Mouse (Mus musculus) hindbrain, embryonic 16.5 days (tissue): ENCODE measurements at regions not wholly inside any gene's neighbourhood (a gene's known extent, or its start where the extent isn't known, plus 50 kb on each side); places are given as distances from the start of the nearest gene placed in this dataset.
"Not testable (repeated sequence)": the region's sequence is repeated elsewhere in the genome, so short reads cannot be mapped to it uniquely, and the experiment has no call there.

Experiments used
- ATAC-seq: fragments of 200-750 bp; cut with Nextera tagmentation; 2 replicates; pipeline ENCODE4 v1.8.0; 2017; ENCODE audit warnings: moderate TSS enrichment, moderate library complexity
- H3K27ac ChIP-seq: fragments of 300-500 bp; sonication (generic); 2 replicates; pipeline ENCODE4 v1.5.1; 2014; ENCODE audit warnings: low read depth, mild to moderate bottlenecking, control low read depth, low read length, moderate library complexity
- H3K27me3 ChIP-seq: fragments of 300-500 bp; sonication (generic); replicated peaks from 2 replicates; pipeline ENCODE4 v1.6.1; 2014; ENCODE audit warnings: low read length; ENCODE audit not compliant: control insufficient read depth, insufficient read depth
- H3K36me3 ChIP-seq: fragments of 300-500 bp; sonication (generic); 2 replicates; pipeline ENCODE4 v1.6.1; 2014; ENCODE audit warnings: mild to moderate bottlenecking, low read length, moderate library complexity, mixed read lengths; ENCODE audit not compliant: control insufficient read depth, insufficient read depth
- H3K4me1 ChIP-seq: fragments of 300-500 bp; sonication (generic); 2 replicates; pipeline ENCODE4 v1.6.1; 2014; ENCODE audit warnings: low read depth, low read length; ENCODE audit not compliant: control insufficient read depth, insufficient read depth
- H3K4me2 ChIP-seq: fragments of 300-500 bp; sonication (generic); 2 replicates; pipeline ENCODE4 v1.6.1; 2014; ENCODE audit warnings: mild to moderate bottlenecking, low read length, control low read depth, moderate library complexity
- H3K4me3 ChIP-seq: fragments of 300-500 bp; sonication (generic); 2 replicates; pipeline ENCODE4 v1.5.1; 2014; ENCODE audit warnings: mild to moderate bottlenecking, low read length, control low read depth, moderate library complexity
- H3K9ac ChIP-seq: fragments of 300-500 bp; sonication (generic); 2 replicates; pipeline ENCODE4 v1.6.1; 2014; ENCODE audit warnings: low read depth, mild to moderate bottlenecking, control low read depth, low read length, moderate library complexity
- H3K9me3 ChIP-seq: fragments of 300-500 bp; sonication (generic); 2 replicates; pipeline ENCODE4 v1.6.1; 2014; ENCODE audit warnings: mild to moderate bottlenecking, low read length, moderate library complexity; ENCODE audit not compliant: control insufficient read depth
- WGBS: fragments of 180-500 bp; shearing (Covaris S2); extraction: QIAGEN DNeasy Blood & Tissue Kit; methylation state at CpG from one replicate; pipeline ENCODE4 v1.1.7; 2014; 5-methylcytosine and 5-hydroxymethylcytosine counted together

DNA sequence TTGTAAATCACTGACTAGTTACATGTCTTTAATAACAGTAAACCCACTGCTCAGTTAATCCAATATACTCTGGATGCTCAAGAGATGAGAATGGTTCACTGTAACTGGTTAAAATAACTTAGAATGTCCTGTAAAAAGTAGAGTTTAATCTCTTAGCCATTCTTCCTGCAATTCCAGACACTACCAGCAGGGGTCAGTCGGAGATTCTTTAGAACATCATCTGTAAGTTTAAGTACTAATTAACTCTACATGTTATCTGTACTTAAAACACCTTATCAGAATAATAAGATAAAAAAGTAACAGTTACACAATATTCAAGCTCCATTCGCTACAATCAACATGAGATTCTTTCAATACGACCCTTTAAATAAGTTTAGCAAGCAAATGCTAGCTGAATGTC lies 58.7 kb upstream of the Olig3 start:
- H3K9me3 ChIP-seq, result no peaks in the 10 kb centered on the region
- WGBS, result 65% methylated on average over 3 of the region's 3 CpGs
- no peak overlapping the region for H3K9ac ChIP-seq
- H3K36me3 ChIP-seq, result no peaks in the 10 kb centered on the region
- ATAC-seq, result no peak
- no peak overlapping the region for H3K4me2 ChIP-seq
- H3K27me3 ChIP-seq, result no peaks in the 10 kb centered on the region
- no peak overlapping the region for H3K4me3 ChIP-seq
- no peaks in the 10 kb centered on the region for H3K4me1 ChIP-seq
- no peak overlapping the region for H3K27ac ChIP-seq

DNA sequence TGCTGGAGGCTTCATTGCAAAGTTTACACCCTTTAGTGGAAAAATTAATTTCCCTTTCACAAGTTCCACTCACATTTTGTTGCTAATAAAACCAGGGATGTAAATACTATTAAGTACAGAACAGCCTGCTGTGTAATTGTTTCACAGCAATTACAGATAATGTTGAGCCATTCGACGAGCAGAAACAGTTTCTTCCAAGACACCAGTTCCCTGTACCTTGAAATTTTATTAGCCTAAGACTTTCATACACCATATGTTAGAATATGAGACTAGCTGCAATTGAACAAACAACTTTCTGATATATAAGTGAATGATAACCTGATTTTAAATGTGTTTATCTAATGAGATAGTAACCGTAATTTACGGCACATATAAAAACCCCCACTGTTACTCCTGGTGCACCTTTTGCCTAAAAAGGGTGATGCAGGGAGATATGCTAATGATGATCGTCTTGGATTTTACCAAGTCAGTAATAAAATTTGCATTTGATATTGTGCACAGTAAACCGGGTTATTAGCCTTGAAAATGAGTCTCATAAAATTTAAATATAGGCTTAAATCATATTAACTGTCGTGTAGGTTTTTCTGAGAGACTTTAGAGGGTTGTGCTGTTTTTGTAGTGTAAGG lies 60.8 kb upstream of the Olig3 start:
- Histone ChIP-seq H3K27ac (no peak overlapping the region), H3K4me1 (no peaks in the 10 kb centered on the region), H3K27me3 (no peaks in the 10 kb centered on the region), H3K4me3 (no peak overlapping the region), H3K9me3 (no peaks in the 10 kb centered on the region), H3K9ac (no peak overlapping the region), H3K36me3 (no peaks in the 10 kb centered on the region), H3K4me2 (no peak overlapping the region)
- 70% methylated on average over 7 of the region's 7 CpGs for WGBS
- no peak for ATAC-seq

DNA sequence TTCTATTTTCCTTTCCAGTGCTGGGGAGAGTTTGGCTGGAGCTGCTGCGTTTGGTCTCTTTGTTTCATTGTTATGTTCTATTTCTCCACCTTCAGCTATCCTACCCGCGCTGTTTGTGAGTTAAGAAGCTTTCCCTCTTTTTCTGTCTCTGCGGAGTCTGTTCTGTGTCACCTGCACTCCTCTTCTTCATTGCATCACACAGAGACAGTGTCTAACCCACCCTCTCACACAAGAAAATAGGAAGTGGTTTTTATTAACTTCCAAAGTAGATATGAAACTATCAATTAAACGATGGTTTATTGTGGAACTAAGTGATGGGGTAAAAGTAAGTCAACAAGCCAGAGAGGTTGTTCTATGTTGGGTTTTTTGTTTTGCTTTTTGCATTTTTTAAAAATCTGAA lies 64.9 kb upstream of the Olig3 start:
- ATAC-seq, result no peak
- WGBS, result 75% methylated on average over 5 of the region's 5 CpGs
- H3K9ac ChIP-seq, result no peak overlapping the region
- no peaks in the 10 kb centered on the region for H3K36me3 ChIP-seq
- H3K9me3 ChIP-seq, result no peaks in the 10 kb centered on the region
- H3K4me2 ChIP-seq, result no peak overlapping the region
- no peaks in the 10 kb centered on the region for H3K4me1 ChIP-seq
- no peaks in the 10 kb centered on the region for H3K27me3 ChIP-seq
- H3K27ac ChIP-seq, result no peak overlapping the region
- H3K4me3 ChIP-seq, result no peak overlapping the region

DNA sequence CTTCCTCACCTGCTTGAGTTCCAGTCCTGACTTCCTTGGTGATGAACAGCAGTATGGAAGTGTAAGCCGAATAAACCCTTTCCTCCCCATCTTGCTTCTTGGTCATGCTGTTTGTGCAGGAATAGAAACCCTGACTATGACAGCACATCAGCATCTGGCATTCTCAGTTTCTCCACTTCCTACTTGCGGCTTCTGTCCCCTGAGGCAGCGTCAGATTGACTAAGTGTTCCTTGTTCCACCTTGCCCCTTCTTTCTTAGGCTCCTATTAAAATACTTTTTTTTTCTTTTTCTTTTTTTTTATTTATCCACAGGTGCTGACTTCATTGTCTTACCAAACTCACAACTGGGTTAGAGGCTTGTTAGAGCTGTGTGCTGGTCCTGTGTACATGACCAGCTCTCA lies 65.3 kb upstream of the Olig3 start:
- not testable (repeated sequence) for H3K4me3 ChIP-seq, H3K9me3 ChIP-seq, H3K4me1 ChIP-seq, ATAC-seq, H3K27me3 ChIP-seq, H3K9ac ChIP-seq, H3K36me3 ChIP-seq, H3K27ac ChIP-seq, H3K4me2 ChIP-seq
- WGBS, result 88% methylated on average over 3 of the region's 3 CpGs

DNA sequence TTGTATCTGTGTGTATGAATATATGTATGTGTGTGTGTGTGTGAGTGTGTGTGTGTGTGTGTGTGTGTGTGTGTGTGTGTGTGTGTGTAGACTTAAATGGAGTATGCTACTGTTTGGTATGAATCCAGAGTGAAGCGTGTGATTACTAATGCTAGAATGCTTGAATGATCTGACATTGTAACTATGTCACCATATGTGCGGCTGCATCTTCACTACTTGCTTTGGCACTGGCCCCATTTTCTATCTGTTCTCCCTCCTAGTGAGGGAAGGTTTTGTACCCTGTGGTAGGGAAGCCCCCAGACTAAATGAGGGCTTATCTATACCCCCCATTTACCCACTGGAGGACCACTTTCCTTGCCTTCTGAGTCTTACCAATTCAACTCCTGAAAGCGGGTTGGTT lies 74.2 kb upstream of the Olig3 start:
- Histone ChIP-seq H3K27me3 (no peaks in the 10 kb centered on the region), H3K4me1 (no peaks in the 10 kb centered on the region), H3K9me3 (no peaks in the 10 kb centered on the region), H3K9ac (no peak overlapping the region), H3K27ac (no peak overlapping the region), H3K4me3 (no peak overlapping the region), H3K36me3 (no peaks in the 10 kb centered on the region), H3K4me2 (no peak overlapping the region)
- no peak for ATAC-seq
- 81% methylated on average over 3 of the region's 3 CpGs for WGBS

DNA sequence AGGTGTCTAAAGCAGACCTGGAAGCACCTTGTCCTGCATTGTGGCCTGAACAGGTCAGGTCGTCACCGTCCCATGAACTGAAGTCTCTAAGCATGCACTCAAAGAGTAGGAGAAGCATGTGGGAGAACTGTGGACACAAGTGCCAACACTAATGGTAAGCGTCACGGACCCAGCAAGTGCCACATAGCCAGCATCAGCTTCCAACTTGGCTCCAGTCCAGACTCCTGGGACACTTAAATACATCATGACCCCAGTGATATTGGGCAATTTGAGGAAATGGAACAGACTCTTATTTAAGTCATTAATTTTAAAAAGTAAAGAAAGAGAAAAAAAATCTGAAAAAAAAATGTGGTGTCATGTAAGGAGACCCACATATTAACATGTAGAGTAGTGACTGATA lies 75.3 kb upstream of the Olig3 start:
- H3K27ac ChIP-seq, result no peak overlapping the region
- no peaks in the 10 kb centered on the region for H3K36me3 ChIP-seq
- H3K9ac ChIP-seq, result no peak overlapping the region
- ATAC-seq, result no peak
- H3K4me3 ChIP-seq, result no peak overlapping the region
- H3K4me1 ChIP-seq, result no peaks in the 10 kb centered on the region
- no peaks in the 10 kb centered on the region for H3K9me3 ChIP-seq
- 73% methylated on average over 4 of the region's 4 CpGs for WGBS
- no peak overlapping the region for H3K4me2 ChIP-seq
- no peaks in the 10 kb centered on the region for H3K27me3 ChIP-seq

DNA sequence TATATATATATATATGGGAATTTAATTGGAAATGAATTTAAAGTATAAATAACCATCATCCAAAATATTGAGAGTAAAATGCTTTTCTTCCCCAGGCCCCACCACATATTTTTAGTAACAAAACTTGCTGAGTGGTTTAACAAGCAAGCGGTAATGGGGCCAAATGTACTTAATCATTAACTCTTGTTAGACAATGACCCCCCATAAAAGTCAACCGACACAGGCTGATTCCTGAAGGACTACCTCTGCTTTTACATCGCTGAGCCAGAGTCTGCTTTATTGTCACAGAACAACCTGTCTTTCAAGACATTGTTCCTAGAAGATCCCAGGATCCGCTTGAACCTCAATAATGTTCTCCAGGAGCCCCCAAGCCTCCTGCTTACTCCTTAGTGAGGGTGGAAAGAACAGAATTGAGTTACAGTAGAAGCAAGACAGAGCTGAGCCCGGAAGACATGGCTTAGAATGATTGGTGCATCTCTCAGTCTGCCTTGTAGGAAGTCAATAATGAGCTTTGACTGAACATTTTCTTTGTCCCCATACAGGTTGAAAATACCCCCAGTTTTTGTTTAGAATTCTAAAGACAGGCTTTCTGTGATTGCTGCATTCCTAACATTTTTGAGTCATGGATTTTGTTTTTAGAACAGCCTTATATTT lies 78.0 kb upstream of the Olig3 start:
- no peak for ATAC-seq
- Histone ChIP-seq H3K27ac (no peak overlapping the region), H3K4me2 (no peak overlapping the region)

DNA sequence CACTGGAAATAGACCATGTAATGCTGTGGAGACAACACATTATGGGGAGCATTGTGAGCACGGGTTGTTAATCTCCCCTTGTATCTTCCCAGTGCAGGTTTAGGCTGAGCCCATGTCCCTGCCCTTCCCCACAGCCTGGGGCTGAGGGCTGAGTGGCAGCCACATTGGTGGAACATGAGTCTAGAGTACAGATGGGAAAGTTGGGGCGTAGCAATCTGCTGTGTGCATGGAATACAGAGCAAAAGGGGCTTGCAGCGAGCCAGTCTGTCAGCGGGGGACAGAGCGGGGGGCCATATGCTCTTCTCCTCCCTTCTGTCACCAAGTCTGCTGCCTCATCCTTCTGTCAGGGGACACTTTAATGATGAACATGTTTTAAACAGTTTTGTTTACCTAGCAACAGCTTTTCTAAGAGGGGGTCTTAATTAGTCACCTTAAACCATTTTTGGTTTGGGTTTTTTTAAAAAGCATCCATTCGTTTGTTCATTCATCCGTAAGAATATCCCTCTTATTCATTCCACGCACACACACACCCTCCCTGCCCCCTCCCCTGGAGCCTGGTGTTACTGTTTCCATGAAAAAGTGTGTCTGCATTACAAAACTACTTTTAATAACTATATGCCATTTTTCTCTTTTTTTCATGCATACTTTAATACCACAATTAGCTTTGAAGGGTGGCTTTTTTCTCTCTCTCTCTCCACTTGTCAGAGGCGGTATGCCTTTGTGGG lies 79.1 kb upstream of the Olig3 start:
- H3K36me3 ChIP-seq, result no peaks in the 10 kb centered on the region
- no peak overlapping the region for H3K27ac ChIP-seq
- no peaks in the 10 kb centered on the region for H3K4me1 ChIP-seq
- H3K4me3 ChIP-seq, result no peak overlapping the region
- no peaks in the 10 kb centered on the region for H3K27me3 ChIP-seq
- H3K9ac ChIP-seq, result no peak overlapping the region
- peak; percentile 90 for ATAC-seq
- H3K9me3 ChIP-seq, result no peaks in the 10 kb centered on the region
- WGBS, result 21% methylated on average over 9 of the region's 9 CpGs
- peak overlapping the region; percentile 10; the same call in 1 of the 2 replicates for H3K4me2 ChIP-seq

More for the DNA sequence above, 78.0 kb upstream of the Olig3 start:
- Histone ChIP-seq H3K9me3 (no peaks in the 10 kb centered on the region), H3K4me3 (no peak overlapping the region), H3K27me3 (no peaks in the 10 kb centered on the region), H3K36me3 (no peaks in the 10 kb centered on the region), H3K9ac (no peak overlapping the region), H3K4me1 (no peaks in the 10 kb centered on the region)
- 54% methylated on average over 5 of the region's 5 CpGs for WGBS

DNA sequence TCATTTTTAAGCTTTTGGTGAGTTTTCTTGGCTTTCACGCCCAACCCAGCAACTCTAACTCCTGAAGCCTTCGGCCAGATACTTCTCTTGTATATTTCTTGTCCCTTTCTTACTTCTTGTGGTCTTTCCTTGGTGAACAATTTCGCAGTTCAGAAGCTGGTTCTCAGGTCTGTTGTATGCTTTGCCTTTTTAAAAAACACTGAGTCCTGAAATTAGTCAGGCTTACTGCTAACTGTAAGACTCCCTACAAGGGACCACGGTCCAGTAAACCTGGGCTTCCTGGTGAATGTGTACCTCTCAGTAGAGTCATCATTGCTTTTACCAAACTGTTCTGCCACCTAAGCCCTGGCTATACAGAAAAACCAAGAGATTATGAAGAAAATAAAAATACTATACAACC lies 81.3 kb upstream of the Olig3 start:
- Histone ChIP-seq H3K4me3 (no peak overlapping the region), H3K4me1 (no peaks in the 10 kb centered on the region), H3K27ac (no peak overlapping the region), H3K36me3 (no peaks in the 10 kb centered on the region), H3K4me2 (no peak overlapping the region), H3K9ac (no peak overlapping the region), H3K9me3 (no peaks in the 10 kb centered on the region), H3K27me3 (no peaks in the 10 kb centered on the region)
- ATAC-seq, result no peak
- 91% methylated on average over 4 of the region's 4 CpGs for WGBS
